Mouse (Mus musculus) intestine, embryonic 14.5 days (tissue): ENCODE data around the gene Fads3. TPM values are rescaled to one million over a fixed set of nuclear protein-coding genes. Genes with fewer than 3 reads are reported as not detected.

Experiments
- ATAC-seq: fragments of 200-750 bp; cut with Nextera tagmentation; replicated peaks from 2 replicates; pipeline ENCODE4 v1.8.0; 2017; ENCODE audit warnings: low read depth, moderate number of reproducible peaks, moderate TSS enrichment, moderate library complexity; ENCODE audit not compliant: low FRiP score, low TSS enrichment
- DNase-seq: peaks from one replicate; pipeline ENCODE4 v3.0.0-alpha.2; 2018; ENCODE audit warnings: low spot score
- H3K27ac ChIP-seq: fragments of 300-500 bp; sonication (generic); 2 replicates; pipeline ENCODE4 v1.5.1; 2014; ENCODE audit warnings: low read depth, mild to moderate bottlenecking, control low read depth
- H3K27me3 ChIP-seq: fragments of 300-500 bp; sonication (generic); replicated peaks from 2 replicates; pipeline ENCODE4 v1.6.1; 2014; ENCODE audit warnings: low read length, control low read depth; ENCODE audit not compliant: control insufficient read depth, insufficient read depth
- H3K36me3 ChIP-seq: fragments of 300-500 bp; sonication (generic); 2 replicates; pipeline ENCODE4 v1.6.1; 2014; ENCODE audit warnings: low read length, control low read depth; ENCODE audit not compliant: control insufficient read depth, insufficient read depth
- H3K4me1 ChIP-seq: fragments of 300-500 bp; sonication (generic); replicated peaks from 2 replicates; pipeline ENCODE4 v1.6.1; 2014; ENCODE audit warnings: low read length, control low read depth, mixed read lengths; ENCODE audit not compliant: control insufficient read depth, insufficient read depth
- H3K4me2 ChIP-seq: fragments of 300-500 bp; sonication (generic); 2 replicates; pipeline ENCODE4 v1.6.1; 2014; ENCODE audit warnings: low read length
- H3K4me3 ChIP-seq: fragments of 300-500 bp; sonication (generic); 2 replicates; pipeline ENCODE4 v1.5.1; 2014; ENCODE audit warnings: low read depth, low read length, control low read depth, mixed read lengths
- H3K9ac ChIP-seq: fragments of 300-500 bp; sonication (generic); 2 replicates; pipeline ENCODE4 v1.6.1; 2014; ENCODE audit warnings: mild to moderate bottlenecking, low read length
- H3K9me3 ChIP-seq: fragments of 300-500 bp; sonication (generic); 2 replicates; pipeline ENCODE4 v1.6.1; 2016; ENCODE audit warnings: low read length, control low read depth; ENCODE audit not compliant: control insufficient read depth
- WGBS: fragments of 180-500 bp; shearing (Covaris S2); extraction: QIAGEN DNeasy Blood & Tissue Kit; methylation state at CpG from one replicate; pipeline ENCODE4 v1.1.7; 2014; 5-methylcytosine and 5-hydroxymethylcytosine counted together
- polyA plus RNA-seq: library from polyadenylated mRNA; unstranded; fragments of >200 nt; fragmentation: Nextera tagmentation; extraction: Ambion mirVana; gene quantifications from 2 replicates; pipeline ENCODE4 v1.2.1, GENCODE M21; 2014

The Fads3 gene
- polyA plus RNA-seq, 1 experiment from 2014 or later, result 11.5 TPM

- H3K4me3 ChIP-seq, result peak within 1 kb of the TSS; percentile 77
- peaks cover 27% of the 10 kb centered on the region for H3K4me1 ChIP-seq
- H3K9ac ChIP-seq, result peak within 1 kb of the TSS; percentile 75
- under 1% methylated on average over 37 of the region's 57 CpGs for WGBS
- no peaks in the 10 kb centered on the region for H3K27me3 ChIP-seq
- H3K36me3 ChIP-seq, result peaks cover 14% of the 10 kb centered on the region
- no peaks in the 10 kb centered on the region for H3K9me3 ChIP-seq
- peak within 1 kb of the TSS; percentile 85 for H3K4me2 ChIP-seq
- peak; percentile 94 for ATAC-seq
- peak within 1 kb of the TSS; percentile 84 for H3K27ac ChIP-seq
- peak; percentile 94 for DNase-seq
Observed at GRCm38 (mm10) chr19:10101341-10102053, 60.1 kb downstream of the Fads3 start, which contains the start of gene Fads2. Fads2 (minus strand) TSS chr19:10101746.

GRCm38 (mm10) chr19:10102054-10102700 lies 60.8 kb downstream of the Fads3 start:
- peak; percentile 69; the same call in 1 of the 2 replicates for ATAC-seq
- Histone ChIP-seq H3K27me3 (no peaks in the 10 kb centered on the region), H3K9ac (peak overlapping the region; percentile 75), H3K36me3 (peaks cover 7% of the 10 kb centered on the region), H3K4me2 (peak overlapping the region; percentile 85), H3K9me3 (no peaks in the 10 kb centered on the region), H3K4me3 (peak overlapping the region; percentile 77), H3K4me1 (peaks cover 27% of the 10 kb centered on the region), H3K27ac (peak overlapping the region; percentile 84)
- no peak for DNase-seq
- WGBS, result 4% methylated on average over 22 of the region's 25 CpGs

DNA sequence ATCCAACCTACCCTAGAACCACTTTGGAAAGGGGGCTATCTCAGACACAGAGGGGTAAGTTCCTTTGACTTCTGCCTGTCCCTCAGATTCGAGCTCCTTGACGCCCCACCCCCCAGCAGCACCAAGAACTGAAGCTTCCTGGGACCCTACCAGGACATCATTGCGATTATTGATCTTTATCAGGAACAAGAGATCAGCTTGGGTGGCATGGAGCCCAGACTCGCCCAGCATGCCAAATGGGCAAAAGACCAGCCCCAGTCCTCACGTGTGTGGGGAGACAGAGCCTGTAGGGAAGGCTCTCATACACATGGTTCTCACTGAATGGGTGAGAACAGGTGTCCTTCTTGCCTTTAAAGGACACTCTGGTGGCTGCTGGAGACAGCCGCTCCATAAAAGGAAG lies 62.9 kb downstream of the Fads3 start:
- Histone ChIP-seq H3K27ac (no peak overlapping the region), H3K4me1 (peaks cover 19% of the 10 kb centered on the region), H3K36me3 (no peaks in the 10 kb centered on the region), H3K9me3 (no peaks in the 10 kb centered on the region), H3K4me3 (no peak overlapping the region), H3K4me2 (no peak overlapping the region), H3K27me3 (no peaks in the 10 kb centered on the region), H3K9ac (no peak overlapping the region)
- WGBS, result 80% methylated on average over 6 of the region's 6 CpGs
- DNase-seq (no peak), ATAC-seq (no peak)

- ATAC-seq, result no peak
- Histone ChIP-seq H3K4me3 (no peak overlapping the region), H3K36me3 (no peaks in the 10 kb centered on the region), H3K27ac (no peak overlapping the region), H3K4me2 (no peak overlapping the region), H3K4me1 (peaks cover 10% of the 10 kb centered on the region), H3K9me3 (no peaks in the 10 kb centered on the region), H3K27me3 (no peaks in the 10 kb centered on the region), H3K9ac (no peak overlapping the region)
- DNase-seq, result no peak
- WGBS, result 81% methylated on average over 10 of the region's 10 CpGs
Observed at GRCm38 (mm10) chr19:10105034-10105493, 63.7 kb downstream of the Fads3 start.

GRCm38 (mm10) chr19:10106634-10107033 lies 65.3 kb downstream of the Fads3 start:
- no peak overlapping the region for H3K4me3 ChIP-seq
- ATAC-seq (no peak), DNase-seq (no peak)
- H3K27ac ChIP-seq, result no peak overlapping the region
- no peaks in the 10 kb centered on the region for H3K27me3 ChIP-seq
- WGBS, result 89% methylated on average over 2 of the region's 2 CpGs
- no peak overlapping the region for H3K4me2 ChIP-seq
- H3K4me1 ChIP-seq, result peaks cover 10% of the 10 kb centered on the region
- H3K9ac ChIP-seq, result no peak overlapping the region
- H3K36me3 ChIP-seq, result no peaks in the 10 kb centered on the region
- H3K9me3 ChIP-seq, result no peaks in the 10 kb centered on the region

- Histone ChIP-seq H3K9ac (no peak overlapping the region), H3K9me3 (no peaks in the 10 kb centered on the region), H3K27ac (no peak overlapping the region), H3K4me2 (no peak overlapping the region), H3K36me3 (no peaks in the 10 kb centered on the region), H3K4me1 (peaks cover 10% of the 10 kb centered on the region), H3K27me3 (no peaks in the 10 kb centered on the region), H3K4me3 (no peak overlapping the region)
- DNase-seq (no peak), ATAC-seq (no peak)
- 86% methylated on average over 5 of the region's 5 CpGs for WGBS
Observed at GRCm38 (mm10) chr19:10107051-10107611, 65.8 kb downstream of the Fads3 start.

- Histone ChIP-seq H3K4me3 (no peak overlapping the region), H3K9ac (no peak overlapping the region)
- 92% methylated on average over 1 of the region's 1 CpGs for WGBS
Observed at GRCm38 (mm10) chr19:10108129-10108528, 66.8 kb downstream of the Fads3 start.

GRCm38 (mm10) chr19:10108666-10109065 lies 67.3 kb downstream of the Fads3 start:
- Histone ChIP-seq H3K27me3 (no peaks in the 10 kb centered on the region), H3K36me3 (no peaks in the 10 kb centered on the region), H3K9ac (no peak overlapping the region), H3K27ac (no peak overlapping the region), H3K4me3 (no peak overlapping the region), H3K4me1 (no peaks in the 10 kb centered on the region), H3K4me2 (no peak overlapping the region), H3K9me3 (no peaks in the 10 kb centered on the region)
- ATAC-seq (no peak), DNase-seq (no peak)
- WGBS, result 87% methylated on average over 2 of the region's 2 CpGs

More at GRCm38 (mm10) chr19:10108129-10108528, 66.8 kb downstream of the Fads3 start:
- Histone ChIP-seq H3K36me3 (no peaks in the 10 kb centered on the region), H3K27me3 (no peaks in the 10 kb centered on the region), H3K4me1 (no peaks in the 10 kb centered on the region), H3K27ac (no peak overlapping the region), H3K4me2 (no peak overlapping the region), H3K9me3 (no peaks in the 10 kb centered on the region)
- ATAC-seq (no peak), DNase-seq (no peak)
